Mouse (Mus musculus) forebrain, embryonic 14.5 days (tissue): ENCODE results near the gene D330020A13Rik. TPM values are rescaled to one million over a fixed set of nuclear protein-coding genes. Genes with fewer than 3 reads are reported as not detected.

Experiments used
- ATAC-seq: fragments of 200-750 bp; cut with Nextera tagmentation; 2 replicates; pipeline ENCODE4 v1.8.0; 2017; ENCODE audit warnings: mild to moderate bottlenecking, moderate library complexity
- DNase-seq: peaks from one replicate; pipeline ENCODE4 v3.0.0-alpha.2; 2015; ENCODE audit warnings: low spot score
- H3K27ac ChIP-seq: fragments of 300-500 bp; sonication (generic); 2 replicates; pipeline ENCODE4 v1.5.1; 2014; ENCODE audit warnings: low read depth, mild to moderate bottlenecking, control low read depth, low read length, moderate library complexity
- H3K27me3 ChIP-seq: fragments of 300-500 bp; sonication (generic); replicated peaks from 2 replicates; pipeline ENCODE4 v1.6.1; 2014; ENCODE audit warnings: low read length, control low read depth, mixed read lengths; ENCODE audit not compliant: control insufficient read depth, insufficient read depth
- H3K36me3 ChIP-seq: fragments of 300-500 bp; sonication (generic); 2 replicates; pipeline ENCODE4 v1.6.1; 2014; ENCODE audit warnings: low read length, control low read depth; ENCODE audit not compliant: control insufficient read depth, insufficient read depth
- H3K4me1 ChIP-seq: fragments of 300-500 bp; sonication (generic); 2 replicates; pipeline ENCODE4 v1.6.1; 2014; ENCODE audit warnings: antibody characterized with exemption, low read length, control low read depth; ENCODE audit not compliant: control insufficient read depth, insufficient read depth
- H3K4me2 ChIP-seq: fragments of 300-500 bp; sonication (generic); 2 replicates; pipeline ENCODE4 v1.6.1; 2014; ENCODE audit warnings: mild to moderate bottlenecking, control low read depth, low read length
- H3K4me3 ChIP-seq: fragments of 300-500 bp; sonication (generic); 2 replicates; pipeline ENCODE4 v1.5.1; 2014; ENCODE audit warnings: low read depth, low read length, control low read depth
- H3K9ac ChIP-seq: fragments of 300-500 bp; sonication (generic); 2 replicates; pipeline ENCODE4 v1.6.1; 2014; ENCODE audit warnings: mild to moderate bottlenecking, low read length, control low read depth, moderate library complexity
- H3K9me3 ChIP-seq: fragments of 300-500 bp; sonication (generic); replicated peaks from 2 replicates; pipeline ENCODE4 v1.6.1; 2016; ENCODE audit warnings: low read length, control low read depth, mixed read lengths; ENCODE audit not compliant: control insufficient read depth
- WGBS: fragments of 180-500 bp; shearing (Covaris S2); extraction: QIAGEN DNeasy Blood & Tissue Kit; methylation state at CpG from one replicate; pipeline ENCODE4 v1.1.7; 2014; 5-methylcytosine and 5-hydroxymethylcytosine counted together
- polyA plus RNA-seq: library from polyadenylated mRNA; unstranded; fragments of >200 nt; fragmentation: Nextera tagmentation; extraction: Ambion mirVana; gene quantifications from 2 replicates; pipeline ENCODE4 v1.2.1, GENCODE M21; 2014

D330020A13Rik gene
- polyA plus RNA-seq, 1 experiment from 2014 or later, result not detected

GRCm38 (mm10) chr6:120259481-120259880, 34.7 kb upstream of the D330020A13Rik start:
- Histone ChIP-seq H3K36me3 (no peaks in the 10 kb centered on the region), H3K9ac (no peak overlapping the region), H3K9me3 (no peaks in the 10 kb centered on the region), H3K4me1 (no peaks in the 10 kb centered on the region), H3K27me3 (no peaks in the 10 kb centered on the region), H3K4me2 (no peak overlapping the region), H3K27ac (no peak overlapping the region), H3K4me3 (no peak overlapping the region)
- DNase-seq (no peak), ATAC-seq (no peak)
- whole genome bisulfite sequencing, result 33% methylated on average over 9 of the region's 9 CpGs

- WGBS, result 56% methylated on average over 12 of the region's 12 CpGs
- Histone ChIP-seq H3K27ac (no peak overlapping the region), H3K27me3 (no peaks in the 10 kb centered on the region), H3K9ac (no peak overlapping the region), H3K4me3 (no peak overlapping the region), H3K9me3 (no peaks in the 10 kb centered on the region), H3K4me1 (no peaks in the 10 kb centered on the region), H3K36me3 (no peaks in the 10 kb centered on the region), H3K4me2 (no peak overlapping the region)
- ATAC-seq, result no peak
- DNase-seq, result no peak
These were observed 31.2 kb upstream of the D330020A13Rik start for GRCm38 (mm10) chr6:120262886-120263531.

GRCm38 (mm10) chr6:120263608-120264007, 30.6 kb upstream of the D330020A13Rik start:
- Histone ChIP-seq H3K27ac (no peak overlapping the region), H3K36me3 (no peaks in the 10 kb centered on the region), H3K27me3 (no peaks in the 10 kb centered on the region), H3K9ac (no peak overlapping the region), H3K4me3 (no peak overlapping the region), H3K4me1 (no peaks in the 10 kb centered on the region), H3K4me2 (no peak overlapping the region), H3K9me3 (no peaks in the 10 kb centered on the region)
- no peak for DNase-seq
- 82% methylated on average over 7 of the region's 7 CpGs for WGBS
- ATAC-seq, result no peak

GRCm38 (mm10) chr6:120264151-120264550, 30.0 kb upstream of the D330020A13Rik start:
- no peak for ATAC-seq

GRCm38 (mm10) chr6:120274181-120274580, 20.0 kb upstream of the D330020A13Rik start:
- no peak overlapping the region for H3K4me2 ChIP-seq
- H3K27ac ChIP-seq, result no peak overlapping the region
- no peak overlapping the region for H3K9ac ChIP-seq
- no peaks in the 10 kb centered on the region for H3K27me3 ChIP-seq
- ATAC-seq (no peak), DNase-seq (no peak)
- 81% methylated on average over 8 of the region's 8 CpGs for WGBS
- H3K4me3 ChIP-seq, result no peak overlapping the region
- H3K36me3 ChIP-seq, result no peaks in the 10 kb centered on the region
- H3K9me3 ChIP-seq, result no peaks in the 10 kb centered on the region
- no peaks in the 10 kb centered on the region for H3K4me1 ChIP-seq

More at GRCm38 (mm10) chr6:120264151-120264550, 30.0 kb upstream of the D330020A13Rik start:
- H3K9me3 ChIP-seq, result no peaks in the 10 kb centered on the region
- H3K9ac ChIP-seq, result no peak overlapping the region
- H3K27me3 ChIP-seq, result no peaks in the 10 kb centered on the region
- no peak overlapping the region for H3K27ac ChIP-seq
- H3K4me2 ChIP-seq, result no peak overlapping the region
- no peaks in the 10 kb centered on the region for H3K4me1 ChIP-seq
- H3K36me3 ChIP-seq, result no peaks in the 10 kb centered on the region
- 75% methylated on average over 6 of the region's 6 CpGs for WGBS
- no peak overlapping the region for H3K4me3 ChIP-seq
- DNase-seq, result no peak

- Histone ChIP-seq H3K9me3 (no peaks in the 10 kb centered on the region), H3K4me1 (no peaks in the 10 kb centered on the region), H3K4me2 (no peak overlapping the region), H3K27ac (no peak overlapping the region), H3K4me3 (no peak overlapping the region), H3K36me3 (no peaks in the 10 kb centered on the region), H3K9ac (no peak overlapping the region), H3K27me3 (no peaks in the 10 kb centered on the region)
- ATAC-seq (no peak), DNase-seq (no peak)
- 64% methylated on average over 4 of the region's 4 CpGs for WGBS
These were observed 19.3 kb upstream of the D330020A13Rik start for GRCm38 (mm10) chr6:120274887-120275286.

GRCm38 (mm10) chr6:120275301-120275700, 18.9 kb upstream of the D330020A13Rik start:
- no peak for DNase-seq
- WGBS, result 69% methylated on average over 6 of the region's 6 CpGs

GRCm38 (mm10) chr6:120276874-120277449, 17.2 kb upstream of the D330020A13Rik start:
- H3K4me3 ChIP-seq, result no peak overlapping the region
- DNase-seq, result no peak
- H3K4me1 ChIP-seq, result no peaks in the 10 kb centered on the region
- WGBS, result 85% methylated on average over 7 of the region's 7 CpGs
- H3K27ac ChIP-seq, result no peak overlapping the region
- ATAC-seq, result no peak
- no peaks in the 10 kb centered on the region for H3K27me3 ChIP-seq
- no peak overlapping the region for H3K9ac ChIP-seq
- H3K36me3 ChIP-seq, result no peaks in the 10 kb centered on the region
- no peak overlapping the region for H3K4me2 ChIP-seq
- H3K9me3 ChIP-seq, result no peaks in the 10 kb centered on the region

More at GRCm38 (mm10) chr6:120275301-120275700, 18.9 kb upstream of the D330020A13Rik start:
- Histone ChIP-seq H3K27ac (no peak overlapping the region), H3K36me3 (no peaks in the 10 kb centered on the region), H3K9ac (no peak overlapping the region), H3K9me3 (no peaks in the 10 kb centered on the region), H3K4me2 (no peak overlapping the region), H3K4me1 (no peaks in the 10 kb centered on the region), H3K4me3 (no peak overlapping the region), H3K27me3 (no peaks in the 10 kb centered on the region)
- ATAC-seq, result no peak

- H3K4me2 ChIP-seq, result no peak overlapping the region
- H3K4me1 ChIP-seq, result no peaks in the 10 kb centered on the region
- H3K27me3 ChIP-seq, result no peaks in the 10 kb centered on the region
- H3K27ac ChIP-seq, result no peak overlapping the region
- DNase-seq, result no peak
- no peak overlapping the region for H3K4me3 ChIP-seq
- H3K9ac ChIP-seq, result no peak overlapping the region
- ATAC-seq, result no peak
- H3K36me3 ChIP-seq, result no peaks in the 10 kb centered on the region
- H3K9me3 ChIP-seq, result no peaks in the 10 kb centered on the region
- 85% methylated on average over 9 of the region's 9 CpGs for WGBS
These were observed 6.9 kb upstream of the D330020A13Rik start for GRCm38 (mm10) chr6:120287279-120287678.
